Mouse (Mus musculus): ENCODE measurements around the gene Gm10271.

Gm10271 gene

GRCm38 (mm10) chr10:116931497-116932179 lies 40.8 kb downstream of the Gm10271 start:
- no peak for DNase-seq

- peak in 1 of 2 experiments; percentile 26 for DNase-seq
These were observed 41.5 kb downstream of the Gm10271 start for GRCm38 (mm10) chr10:116930936-116931335.

GRCm38 (mm10) chr10:116930506-116930905 lies 41.9 kb downstream of the Gm10271 start:
- peak; percentile 48 to 55 for DNase-seq

GRCm38 (mm10) chr10:116928826-116929225 lies 43.6 kb downstream of the Gm10271 start:
- DNase-seq, result no peak

GRCm38 (mm10) chr10:116926428-116927113 lies 45.8 kb downstream of the Gm10271 start:
- no peak for DNase-seq

- no peak for DNase-seq
These were observed 48.5 kb downstream of the Gm10271 start for GRCm38 (mm10) chr10:116923651-116924495.

GRCm38 (mm10) chr10:116922161-116922560 lies 50.2 kb downstream of the Gm10271 start:
- DNase-seq, result no peak

- no peak for DNase-seq
These were observed 51.0 kb downstream of the Gm10271 start for GRCm38 (mm10) chr10:116921416-116921815.

- no peak for DNase-seq
These were observed 51.8 kb downstream of the Gm10271 start for GRCm38 (mm10) chr10:116920641-116921040.

GRCm38 (mm10) chr10:116919368-116920317 lies 52.8 kb downstream of the Gm10271 start:
- DNase-seq, result no peak

GRCm38 (mm10) chr10:116916581-116916980 lies 55.8 kb downstream of the Gm10271 start:
- DNase-seq, result no peak

- no peak for DNase-seq
These were observed 57.1 kb downstream of the Gm10271 start for GRCm38 (mm10) chr10:116915286-116915685.

GRCm38 (mm10) chr10:116914586-116914985 lies 57.8 kb downstream of the Gm10271 start:
- no peak for DNase-seq

GRCm38 (mm10) chr10:116913647-116914273 lies 58.6 kb downstream of the Gm10271 start:
- DNase-seq, result no peak

GRCm38 (mm10) chr10:116912850-116913249 lies 59.6 kb downstream of the Gm10271 start:
- DNase-seq, result no peak

GRCm38 (mm10) chr10:116908901-116909642 lies 63.3 kb downstream of the Gm10271 start:
- DNase-seq, result no peak
